Mouse (Mus musculus) kidney, adult 18-20 months (tissue): ENCODE measurements around the gene Micu1.
A peak's percentile ranks its signal among the peaks of the same experiment; 100 is the strongest.
"Not testable (repeated sequence)": the region's sequence is repeated elsewhere in the genome, so short reads cannot be mapped to it uniquely, and the experiment has no call there.

Source experiments
- DNase-seq: peaks from one replicate; pipeline ENCODE4 v3.0.0; 2021

The Micu1 gene

DNA sequence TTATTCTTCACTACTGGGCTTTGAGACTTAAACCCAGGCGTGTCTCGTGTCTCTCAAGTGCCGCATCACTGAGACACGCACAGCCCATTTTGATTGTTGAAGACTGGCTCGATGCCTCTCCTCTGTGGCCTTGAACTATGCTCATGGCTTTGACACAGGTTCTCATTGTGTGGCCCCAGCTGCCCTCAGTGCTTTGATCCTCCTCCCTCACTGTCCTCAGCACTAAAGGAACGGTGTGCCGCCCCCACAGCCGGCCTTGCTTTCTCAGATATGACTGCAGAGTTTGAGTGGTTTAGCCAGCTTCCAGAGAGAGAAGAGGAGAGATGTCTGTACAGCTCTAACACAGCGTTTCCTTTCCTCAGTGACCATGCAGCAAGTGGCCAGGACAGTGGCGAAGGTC is 158.9 kb downstream of the Micu1 start:
- DNase-seq, result no peak

DNA sequence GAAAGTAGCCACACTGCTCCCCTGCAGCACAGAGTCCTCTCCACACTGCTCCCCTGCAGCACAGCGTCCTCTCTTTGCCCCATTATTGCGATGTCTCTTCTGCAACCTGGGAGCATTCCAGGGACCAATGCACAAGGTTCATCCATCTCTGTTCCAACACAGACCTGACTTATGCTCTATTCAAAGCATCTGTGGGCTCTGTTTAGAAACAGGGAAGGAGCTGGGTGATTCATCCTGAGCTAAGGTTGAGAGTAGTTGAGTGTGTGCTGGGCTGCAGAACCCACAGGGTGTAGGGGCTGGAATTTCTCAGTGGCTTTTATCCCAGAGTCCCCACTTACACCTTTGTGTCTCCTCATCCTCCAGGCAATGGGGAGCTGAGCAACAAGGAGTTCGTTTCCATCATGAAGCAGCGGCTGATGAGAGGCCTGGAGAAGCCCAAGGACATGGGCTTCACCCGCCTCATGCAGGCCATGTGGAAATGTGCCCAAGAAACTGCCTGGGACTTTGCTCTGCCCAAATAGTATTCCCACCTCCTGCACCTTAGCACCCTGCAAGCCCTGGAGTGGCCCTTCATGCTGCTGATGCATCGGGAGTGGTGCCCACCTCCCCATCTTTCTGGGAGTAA is 160.7 kb downstream of the Micu1 start:
- DNase-seq, result no peak

DNA sequence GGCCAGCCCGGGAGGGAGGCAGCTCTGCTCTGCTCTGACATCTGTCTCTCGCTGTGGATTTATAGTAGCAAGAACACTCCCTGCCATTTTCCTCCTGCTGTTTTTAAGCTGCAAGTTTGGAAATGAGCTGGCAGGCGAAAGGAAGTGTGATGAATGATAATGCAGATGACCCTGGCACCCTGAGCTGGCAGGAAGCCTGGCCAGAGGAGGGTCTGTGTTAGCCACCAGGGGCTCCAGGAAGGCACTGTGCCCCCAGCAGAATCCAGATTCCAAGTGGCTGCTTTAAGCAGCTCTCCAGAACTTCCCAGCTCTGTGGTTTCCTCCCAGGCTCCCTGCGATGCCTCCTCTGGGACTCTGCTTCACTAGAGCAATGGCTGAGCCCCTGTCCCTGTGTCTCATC is 161.3 kb downstream of the Micu1 start:
- DNase-seq, result no peak

DNA sequence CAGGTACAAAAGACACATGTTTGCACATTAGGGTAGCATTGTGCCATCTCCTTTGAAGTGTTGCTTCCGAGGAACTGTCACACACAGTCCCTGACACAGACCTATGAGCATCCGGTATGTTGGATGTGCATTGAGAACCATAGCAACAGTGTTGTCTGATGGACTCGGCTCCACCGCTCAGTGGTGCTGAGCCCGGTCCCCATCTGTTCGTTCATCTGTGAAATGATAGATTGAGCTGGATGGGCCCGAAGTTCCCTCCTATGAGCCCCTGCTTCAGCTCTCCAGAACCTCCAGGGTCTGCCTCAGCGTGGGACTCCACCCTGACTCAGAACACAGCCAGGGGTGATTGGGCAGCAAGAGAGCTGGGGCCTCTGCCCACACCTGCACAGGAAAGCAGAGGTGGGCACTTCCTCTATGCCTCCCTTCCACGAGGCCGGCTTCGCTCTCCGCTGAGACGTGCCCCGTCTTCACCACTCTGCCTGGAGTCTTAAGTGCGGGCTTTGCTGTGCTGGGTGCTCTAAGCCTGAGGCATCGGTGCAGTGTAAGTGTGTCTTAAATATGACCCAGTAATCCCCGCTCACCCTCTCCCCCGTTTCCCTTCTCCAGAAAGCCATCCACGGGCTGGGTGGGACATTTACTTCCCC is 162.1 kb downstream of the Micu1 start:
- no peak for DNase-seq

DNA sequence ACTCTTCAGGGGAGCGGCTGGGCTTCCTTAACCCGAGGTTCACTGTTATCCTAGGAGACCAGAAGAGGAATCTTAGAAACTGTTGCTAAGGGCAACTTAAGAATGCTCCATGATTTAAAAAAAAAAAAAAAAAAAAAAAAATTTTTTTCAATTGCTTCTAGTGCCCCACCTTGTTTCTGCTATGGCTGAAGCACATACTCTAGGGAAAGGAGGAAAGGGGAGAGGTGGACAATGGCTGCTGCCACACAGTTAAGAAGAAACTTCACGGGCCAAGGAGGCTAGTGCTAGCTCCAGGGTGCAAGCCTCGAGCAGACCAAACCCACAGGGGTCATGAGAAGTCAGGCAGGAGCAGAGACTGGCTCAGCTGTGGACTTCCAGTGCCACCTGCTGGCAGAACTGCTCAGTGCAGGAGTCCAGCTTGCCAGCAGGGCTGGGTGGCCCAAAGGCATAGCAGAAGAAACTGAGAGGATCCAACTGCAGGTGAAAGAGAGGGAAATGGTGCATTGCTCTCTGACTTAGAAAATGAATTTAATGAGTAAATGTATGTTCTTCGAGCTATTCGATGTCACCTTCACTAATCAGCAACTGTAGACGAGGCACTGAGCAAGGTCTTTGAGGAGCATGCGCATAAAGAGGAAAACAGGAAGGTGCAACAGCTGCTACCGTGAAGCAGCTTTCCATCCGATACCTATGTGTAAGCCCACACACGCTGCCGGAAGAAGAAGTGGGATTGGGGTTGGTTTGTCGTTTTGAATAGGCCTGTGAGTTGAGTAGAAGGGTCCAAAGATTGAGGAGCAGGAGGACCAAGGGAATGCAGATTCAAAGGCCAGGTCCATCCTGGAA is 162.8 kb downstream of the Micu1 start:
- peak; percentile 89 for DNase-seq

DNA sequence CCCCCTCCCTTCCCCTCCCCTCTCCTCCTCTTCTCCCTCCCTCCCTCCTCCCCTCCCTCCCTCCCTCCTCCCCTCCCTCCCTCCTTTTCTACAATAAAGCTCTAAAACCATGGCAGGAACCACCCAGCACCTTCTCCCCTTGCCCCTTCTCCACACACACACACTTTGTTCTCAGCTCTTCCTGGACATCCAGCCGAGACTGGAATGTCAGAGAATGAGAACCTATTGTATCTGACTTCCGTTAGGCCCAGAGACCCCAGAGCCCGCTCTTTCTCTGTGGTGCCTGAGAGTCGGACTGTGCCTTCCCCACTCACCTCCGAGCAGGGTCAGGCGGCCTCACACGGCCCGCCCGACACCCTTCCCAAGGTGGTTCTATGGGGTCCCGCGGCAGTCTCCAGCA is 166.0 kb downstream of the Micu1 start:
- DNase-seq, result no peak

DNA sequence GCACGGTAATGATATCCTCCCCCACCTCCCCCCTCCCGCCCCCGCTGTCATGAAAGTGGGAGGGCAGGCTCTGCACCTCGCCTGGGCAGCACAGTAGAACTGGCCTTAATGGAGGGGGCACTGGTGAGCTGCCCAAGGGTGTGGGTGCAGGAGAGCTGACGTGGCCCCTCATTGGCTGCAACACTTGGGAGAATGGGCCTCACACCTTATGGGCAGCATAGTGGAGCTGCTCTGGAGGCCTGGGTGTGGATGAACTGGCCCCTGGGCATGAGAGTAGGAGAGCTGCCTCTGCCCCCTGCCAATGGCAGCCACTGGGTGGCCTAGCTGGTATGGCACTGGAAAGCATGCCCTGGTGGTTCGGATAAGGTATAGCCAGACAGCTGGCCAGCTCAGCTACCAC is 167.8 kb downstream of the Micu1 start:
- no peak for DNase-seq

DNA sequence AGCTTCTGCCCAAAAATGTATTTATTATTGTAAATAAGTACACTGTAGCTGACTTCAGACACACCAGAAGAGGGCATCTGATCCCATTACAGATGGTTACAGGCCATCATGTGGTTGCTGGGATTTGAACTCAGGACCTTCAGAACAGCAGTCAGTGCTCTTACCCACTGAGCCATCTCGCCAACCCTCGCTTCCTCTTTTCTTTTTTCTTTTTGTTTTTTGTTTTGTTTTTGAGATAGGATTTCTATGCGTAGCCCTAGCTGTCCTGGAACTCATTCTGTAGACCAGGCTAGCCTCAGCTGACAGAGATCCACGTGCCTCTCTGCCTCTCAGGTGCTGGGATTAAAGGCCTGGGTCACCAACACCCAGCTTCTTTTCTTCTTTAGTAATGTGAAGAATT is 170.4 kb downstream of the Micu1 start:
- not testable (repeated sequence) for DNase-seq

DNA sequence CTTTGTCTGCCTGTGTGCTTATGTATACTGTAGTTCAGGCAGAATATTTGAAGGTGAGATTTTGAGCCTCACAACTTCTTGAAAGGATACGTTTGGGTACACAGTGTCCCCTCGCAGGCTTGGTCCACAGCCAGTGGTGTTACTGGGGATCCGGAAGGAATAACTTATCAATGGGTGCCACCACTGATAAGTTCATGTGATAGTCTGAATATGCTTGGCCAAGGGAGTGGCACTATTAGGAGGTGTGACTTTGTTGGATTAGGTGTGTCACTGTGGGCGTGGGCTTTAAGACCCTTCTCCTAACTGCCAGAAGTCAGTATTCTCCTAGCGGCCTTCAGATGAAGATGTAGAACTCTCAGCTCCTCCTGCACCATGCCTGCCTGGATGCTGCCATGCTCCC is 170.9 kb downstream of the Micu1 start:
- DNase-seq, result no peak

DNA sequence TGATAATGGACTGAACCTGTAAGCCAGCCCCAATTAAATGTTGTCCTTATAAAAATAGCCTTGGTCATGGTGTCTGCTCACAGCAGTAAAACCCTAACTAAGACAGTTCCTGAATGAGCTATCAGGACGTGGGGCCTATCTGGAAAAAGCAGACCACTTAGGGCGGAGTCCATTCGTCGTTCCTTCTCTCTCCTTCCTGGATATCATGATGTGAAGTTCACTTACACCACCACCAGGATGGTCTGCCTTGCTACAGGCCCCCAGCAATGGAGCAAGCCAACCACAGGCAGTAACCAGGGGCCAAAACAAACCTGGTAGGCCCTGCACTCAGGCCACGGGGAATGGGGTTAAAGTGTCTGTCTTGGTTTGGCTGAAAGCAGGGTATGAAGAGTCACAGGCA is 171.3 kb downstream of the Micu1 start:
- DNase-seq, result no peak

DNA sequence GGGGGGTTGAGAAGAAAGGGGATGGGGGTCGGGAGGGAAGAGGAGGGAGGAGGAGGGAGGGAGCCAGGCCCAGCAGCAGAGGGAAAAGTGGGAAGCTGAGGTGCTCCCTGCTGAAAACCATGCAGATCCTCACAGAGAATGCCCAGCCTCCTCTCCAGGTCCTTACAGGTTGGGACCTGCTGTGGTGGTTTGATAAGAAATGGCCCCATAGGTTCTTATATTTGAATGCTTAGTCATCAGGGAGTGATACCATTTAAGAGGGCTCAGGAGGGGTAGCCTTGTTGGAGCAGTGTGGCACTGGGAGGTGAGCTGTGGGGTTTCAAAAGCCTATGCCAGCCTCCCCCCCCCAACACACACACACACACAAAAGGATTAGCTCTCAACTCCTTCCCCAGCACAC is 173.1 kb downstream of the Micu1 start:
- no peak for DNase-seq

DNA sequence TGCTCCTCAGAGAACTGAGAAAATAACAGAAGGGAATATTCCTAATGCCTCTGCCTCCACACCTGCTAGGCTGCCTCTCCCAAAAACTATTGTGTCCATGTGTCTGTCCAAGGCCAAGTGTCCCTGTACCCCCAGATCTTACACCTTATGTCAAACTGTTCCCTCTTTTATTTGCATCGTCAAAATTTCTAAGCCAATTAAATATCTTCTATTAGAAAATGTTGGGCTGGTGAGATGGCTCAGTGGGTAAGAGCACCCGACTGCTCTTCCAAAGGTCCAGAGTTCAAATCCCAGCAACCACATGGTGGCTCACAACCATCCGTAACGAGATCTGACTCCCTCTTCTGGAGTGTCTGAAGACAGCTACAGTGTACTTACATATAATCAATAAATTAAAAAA is 174.4 kb downstream of the Micu1 start:
- not testable (repeated sequence) for DNase-seq

DNA sequence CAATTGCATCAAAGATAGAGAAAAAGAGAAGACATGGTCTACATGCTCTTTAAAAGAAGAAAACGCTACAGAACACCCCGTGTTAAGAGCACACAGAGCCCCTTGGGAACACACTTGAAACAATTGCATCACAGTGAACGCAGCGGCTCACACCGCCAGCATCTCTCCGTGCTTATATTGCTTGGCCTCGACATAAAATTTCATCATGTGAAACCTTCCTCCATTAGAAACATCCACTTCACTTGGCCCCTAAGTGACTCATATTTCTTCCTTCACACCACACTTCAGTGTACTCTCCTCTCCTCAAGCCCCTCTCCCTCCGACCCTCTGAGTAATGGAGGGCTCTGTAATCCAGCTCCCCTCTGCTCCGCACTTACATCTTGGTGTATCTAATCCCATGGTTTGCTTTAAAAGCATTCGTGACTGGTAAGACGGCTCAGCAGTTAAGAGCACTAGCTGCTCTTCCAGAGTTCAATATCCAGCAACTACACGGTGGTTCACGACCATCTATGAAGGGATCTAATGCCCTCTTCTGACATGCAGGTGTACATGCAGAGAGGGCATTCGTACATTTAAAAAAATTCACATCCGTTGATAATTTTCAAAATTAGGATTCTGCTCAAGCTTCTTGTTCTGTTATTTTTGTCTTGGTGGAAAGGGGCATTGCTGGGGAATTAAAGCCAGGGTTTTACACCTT is 175.3 kb downstream of the Micu1 start:
- DNase-seq, result no peak

DNA sequence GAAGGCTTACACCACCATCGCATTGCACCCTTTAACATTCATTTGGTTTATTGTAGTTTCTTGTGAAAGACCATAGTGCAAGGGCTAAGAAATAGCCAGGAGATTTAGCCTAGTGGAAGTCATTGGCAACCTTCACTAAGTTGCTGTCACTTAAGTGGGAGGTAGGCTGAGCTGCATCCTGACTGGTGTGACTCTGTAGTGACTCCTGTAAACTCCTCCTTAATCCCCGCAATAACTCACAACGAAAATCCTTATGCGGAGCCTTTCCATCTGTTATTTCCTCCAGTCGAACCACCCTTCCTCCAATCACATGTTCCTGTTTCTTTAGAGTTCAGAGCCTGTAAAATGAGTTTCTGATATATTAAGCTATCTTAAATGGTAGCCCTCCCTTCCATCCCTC is 176.5 kb downstream of the Micu1 start:
- no peak for DNase-seq

DNA sequence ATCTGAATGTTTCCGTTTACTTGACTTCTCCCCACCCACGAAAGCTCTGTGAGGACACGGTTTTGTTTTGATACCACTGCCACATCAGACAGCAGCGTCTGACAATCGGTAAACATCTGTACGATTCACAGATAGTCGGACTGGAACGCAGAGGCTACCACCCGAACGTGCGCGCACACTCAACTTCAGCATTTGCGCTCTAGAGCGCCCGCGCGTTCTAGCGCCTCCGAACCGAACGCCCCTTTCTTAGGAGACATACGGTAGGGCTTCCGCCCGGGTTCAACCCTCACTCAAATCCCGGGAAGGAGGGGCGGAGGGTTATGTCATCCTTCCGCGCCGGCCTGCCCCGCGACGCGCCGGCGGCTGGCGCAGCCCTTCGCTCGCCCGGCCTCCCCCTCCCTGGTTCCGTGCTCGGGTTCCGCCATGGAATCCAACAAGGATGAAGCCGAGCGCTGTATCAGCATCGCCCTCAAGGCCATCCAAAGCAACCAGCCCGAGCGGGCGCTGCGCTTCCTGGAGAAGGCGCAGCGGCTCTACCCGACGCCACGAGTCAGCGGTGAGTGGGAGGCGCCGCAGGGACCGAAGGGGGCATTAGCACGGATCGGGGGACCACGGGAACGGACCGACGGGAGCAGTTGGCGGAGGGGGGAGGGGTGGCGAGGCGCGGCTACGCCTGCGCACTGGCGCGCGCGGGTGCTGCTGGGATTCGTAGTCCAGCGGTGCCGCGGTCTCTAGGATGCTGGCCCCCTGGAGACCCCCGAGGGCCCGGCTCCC is 177.2 kb downstream of the Micu1 start, which contains the start of gene Dnajb12:
Gene Dnajb12, plus strand, starts transcription at position 302 of the 774 bp plus-strand sequence.
- DNase-seq, result peak; percentile 96

DNA sequence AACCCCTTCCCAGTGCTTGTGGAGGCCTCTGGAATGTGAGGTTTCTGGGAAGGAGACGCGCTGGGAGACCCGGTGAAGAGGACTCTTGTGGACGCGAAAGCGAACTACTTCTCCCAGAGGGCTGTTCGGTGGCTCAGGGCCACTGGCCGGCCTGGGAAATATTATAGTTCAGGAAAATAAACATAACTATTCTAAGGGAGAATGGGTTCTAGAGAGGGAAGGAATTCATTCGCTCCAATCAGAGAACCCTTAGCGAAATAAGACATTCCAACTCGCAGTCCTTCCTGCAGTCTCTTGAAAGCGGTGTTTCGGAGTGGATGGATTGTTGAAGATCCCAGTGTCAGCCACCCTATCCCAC is 177.7 kb downstream of the Micu1 start:
- no peak for DNase-seq

DNA sequence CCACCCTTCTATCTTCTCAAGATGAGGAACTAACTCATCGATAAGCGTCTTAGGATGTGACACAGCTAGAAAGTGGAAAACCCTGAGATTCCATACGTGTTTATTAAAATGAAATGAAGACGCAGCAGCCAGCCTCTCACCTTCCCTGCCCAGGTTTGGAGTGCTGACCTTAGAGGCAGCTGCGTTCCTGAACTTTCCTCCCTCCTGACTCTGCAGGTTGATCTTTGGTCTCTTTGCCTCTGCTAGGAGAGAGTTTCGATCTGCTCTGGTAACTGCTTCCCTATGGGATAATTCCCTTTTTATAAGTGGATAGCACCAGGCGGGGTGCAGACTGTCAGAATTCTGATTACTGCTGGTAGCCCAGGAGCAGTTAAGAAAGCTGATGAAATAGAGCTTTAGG is 178.6 kb downstream of the Micu1 start:
- DNase-seq, result peak; percentile 51

DNA sequence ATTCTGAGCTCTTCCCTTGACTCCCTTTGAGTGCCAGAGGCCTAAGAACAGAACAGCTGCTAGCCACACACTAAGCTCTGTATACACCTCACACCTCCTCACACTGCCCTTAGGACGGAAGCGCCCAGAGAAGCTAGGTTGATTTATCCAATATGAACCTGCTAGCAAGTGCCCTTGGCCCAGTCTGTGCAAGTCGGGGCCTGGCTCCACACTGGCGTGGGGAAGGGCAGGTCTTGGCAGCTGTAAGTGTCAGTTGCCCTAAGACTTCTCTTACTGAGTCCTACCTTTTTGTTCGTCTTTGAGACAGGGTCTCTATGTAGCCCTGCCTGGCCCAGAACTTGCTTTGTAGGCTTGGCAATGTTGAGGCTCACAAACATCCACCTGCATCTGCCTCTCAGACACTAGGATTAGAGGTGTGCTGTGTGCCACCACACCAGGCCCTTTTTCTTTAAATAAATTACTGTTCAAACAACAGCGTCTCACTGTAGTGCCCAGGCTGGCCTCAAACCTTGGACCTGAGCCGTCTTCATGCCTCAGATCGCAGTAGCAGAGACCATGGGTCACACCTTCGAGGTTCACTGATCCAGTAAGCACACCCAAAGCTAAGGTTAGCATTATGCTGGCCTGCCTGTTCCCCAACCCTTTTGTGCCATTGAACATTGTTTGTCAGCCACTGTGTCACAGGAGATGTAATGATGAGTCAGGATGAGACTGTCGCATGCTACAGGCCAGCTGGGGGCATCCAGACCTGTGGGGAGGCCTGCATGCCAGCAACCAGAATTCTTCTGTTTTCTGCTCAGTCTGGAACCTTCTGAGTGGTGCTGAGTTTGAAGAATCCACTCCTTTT is 182.3 kb downstream of the Micu1 start:
- DNase-seq, result peak; percentile 52

DNA sequence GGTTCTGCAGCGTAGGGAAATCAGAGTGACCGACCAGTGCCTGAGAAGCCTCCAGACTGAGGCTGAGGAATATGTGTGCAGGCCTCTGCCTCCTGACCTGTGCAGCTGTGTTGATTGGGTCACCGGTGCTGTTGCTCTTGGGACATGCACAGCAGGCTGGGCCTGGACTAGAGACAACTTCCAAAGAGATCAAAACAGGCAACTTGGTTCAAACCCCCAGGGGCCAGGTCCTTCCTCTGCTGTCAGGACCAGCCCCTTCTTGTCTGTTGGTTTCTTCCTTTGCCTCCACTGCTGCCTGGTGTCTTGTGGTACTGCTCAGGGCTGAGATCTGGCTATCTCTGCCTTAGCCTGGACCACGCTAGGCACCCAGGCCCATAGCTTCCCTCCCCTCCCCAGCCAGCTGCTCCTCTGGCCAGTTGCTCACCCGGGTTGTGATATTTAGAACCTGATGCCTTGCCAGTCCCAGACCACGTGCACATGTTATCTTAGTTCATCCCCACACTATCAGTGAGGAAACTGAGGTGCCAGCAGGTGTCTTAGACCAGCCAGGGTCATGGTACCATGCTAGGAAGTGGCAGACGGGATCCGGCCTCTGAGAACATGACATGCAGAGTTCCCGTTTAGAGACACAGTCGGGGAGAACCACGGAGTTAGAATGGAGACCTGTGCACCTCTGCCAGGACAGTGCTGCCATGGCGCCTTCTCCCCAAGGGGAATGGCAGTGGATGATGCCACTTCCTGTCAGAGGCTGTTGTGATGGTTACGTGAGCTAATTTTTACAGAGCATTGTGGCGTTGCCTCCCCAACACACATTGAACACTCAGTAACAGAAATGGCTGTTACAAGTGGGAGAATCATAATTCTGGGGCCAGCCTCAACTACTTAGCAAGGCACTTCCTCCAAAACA is 183.2 kb downstream of the Micu1 start:
- no peak for DNase-seq

DNA sequence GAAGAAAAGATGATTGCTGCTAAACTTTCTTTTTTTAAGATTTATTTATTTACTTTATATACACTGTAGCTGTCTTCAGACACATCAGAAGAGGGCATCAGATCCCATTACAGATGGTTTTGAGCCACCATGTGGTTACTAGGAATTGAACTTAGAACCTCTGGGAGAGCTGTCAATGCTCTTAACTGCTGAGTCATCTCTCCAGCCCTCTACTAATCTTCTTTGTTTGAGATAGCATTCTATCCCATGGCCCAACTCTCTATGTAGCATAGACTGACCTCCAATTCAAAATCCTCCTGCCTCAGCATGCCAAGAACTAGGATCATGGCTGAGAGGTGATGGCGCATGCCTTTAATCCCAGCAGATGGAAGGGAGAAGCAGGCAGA is 183.8 kb downstream of the Micu1 start:
- DNase-seq, result no peak

DNA sequence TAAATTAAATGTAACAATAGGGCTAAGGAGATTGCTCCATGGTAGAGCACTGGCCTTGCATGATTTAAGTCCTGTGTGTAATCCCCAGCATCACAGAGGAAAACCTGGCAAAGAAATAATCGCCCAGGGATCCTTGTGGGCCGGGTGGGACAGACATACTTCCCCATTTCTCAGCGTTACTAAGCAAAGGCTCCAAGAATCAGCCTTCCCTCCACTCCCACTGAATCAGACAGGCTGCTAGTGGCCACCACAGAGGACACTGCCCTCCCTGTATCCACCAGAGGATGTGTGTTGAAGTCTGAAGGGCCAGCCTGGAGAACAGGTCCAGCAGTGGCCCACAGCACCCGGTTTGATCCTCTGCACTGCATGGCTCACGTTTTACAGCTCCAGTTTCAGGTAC is 185.2 kb downstream of the Micu1 start:
- DNase-seq, result no peak
